ENCODE assay signal across 26 mouse cellular contexts in genomic region chr4:32011218-32011973, GRCm38 (mm10). TPM values are rescaled to one million over a fixed set of nuclear protein-coding genes. Genes with fewer than 3 reads are reported as not detected.
A peak's percentile ranks its signal among the peaks of the same experiment; 100 is the strongest.
DNase-seq lines count a peak whose midpoint lies in the region; ATAC-seq and TF ChIP-seq lines count a peak whose summit lies in the region.
"Had no signal": no experiment of that assay in that cellular context is flagged by ENCODE, and none has a peak within 500 bp of the region (broad histone marks: within the 10 kb centered on the region; RNA-seq: fewer than 3 reads in every experiment).

No protein-coding gene starts in this region.

- H3K36me3 ChIP-seq in heart, embryonic 11.5 days (ENCODE audit: control insufficient read depth, insufficient read depth, low read length), result peaks cover 19% of the 10 kb centered on the region

- H3K4me3 ChIP-seq in heart, embryonic 11.5 days (ENCODE audit: low read depth, low read length), result no peak overlapping the region
- no peak overlapping the region for H3K4me3 ChIP-seq in lung, adult 2 months (replicated peaks; ENCODE audit: extremely low read depth, low read depth, low read length)
- no peak overlapping the region for H3K4me3 ChIP-seq in bone marrow, adult 2 months (replicated peaks; ENCODE audit: control insufficient read depth, low read depth, low read length)
- H3K4me3 ChIP-seq: heart, embryonic 13.5 days; left cerebral cortex, adult 2 months; lung, embryonic 15.5 days; megakaryocyte, embryonic 14.5 days; midbrain, embryonic 15.5 days; myocyte; neural tube, embryonic 13.5 days had no signal

- no peaks in the 10 kb centered on the region for H3K9me3 ChIP-seq in heart, embryonic 11.5 days (replicated peaks; ENCODE audit: control insufficient read depth, low read length)
- H3K9me3 ChIP-seq: heart, embryonic 13.5 days; lung, embryonic 15.5 days; megakaryocyte, embryonic 14.5 days; midbrain, embryonic 15.5 days; neural tube, embryonic 13.5 days had no signal

- DNase-seq in heart, adult 11 months, result peak; percentile 78
- DNase-seq in lung, postnatal 36 days, result peak; percentile 15
- DNase-seq in lung, adult 2 months, result no peak
- no peak for DNase-seq in thymus, adult 18-20 months
- DNase-seq: adrenal gland, adult 2 months; cerebellum, adult 8-10 months; cerebellum, postnatal 36 days; gastrocnemius, postnatal 10 days; heart, adult 18-20 months; heart, postnatal 14 days; layer of hippocampus, adult 9-11 months; right cerebral cortex, postnatal 4 days; thymus, postnatal 25 days had no signal

- TF ChIP-seq CTCF in lung, adult 2 months (IDR thresholded peaks at IDR 0.05; ENCODE audit: insufficient read depth, low read length), result no peak
- TF ChIP-seq CTCF in bone marrow, adult 2 months (IDR thresholded peaks at IDR 0.05; ENCODE audit: control insufficient read depth, insufficient read depth, low read length), result no peak

- 86% methylated on average over 6 of the region's 6 CpGs for WGBS in heart, embryonic 11.5 days (ENCODE audit: insufficient replicate concordance)
- WGBS in lung, adult 2 months, result 76% methylated on average over 6 of the region's 6 CpGs
- 69% methylated on average over 6 of the region's 6 CpGs for WGBS in bone marrow, adult 2 months

- H3K9ac ChIP-seq in heart, embryonic 11.5 days (ENCODE audit: low read depth, low read length), result no peak overlapping the region
- H3K9ac ChIP-seq: heart, embryonic 13.5 days; lung, embryonic 15.5 days; midbrain, embryonic 15.5 days; neural tube, embryonic 13.5 days had no signal

- H3K27ac ChIP-seq in heart, embryonic 11.5 days (ENCODE audit: low read depth, low read length), result no peak overlapping the region
- peak overlapping the region; percentile 64 for H3K27ac ChIP-seq in bone marrow, adult 2 months (ENCODE audit: control insufficient read depth, insufficient read depth, low read depth, low read length, poor library complexity)
- H3K27ac ChIP-seq: heart, embryonic 13.5 days; left cerebral cortex, adult 2 months; lung, embryonic 15.5 days; midbrain, embryonic 15.5 days; neural tube, embryonic 13.5 days had no signal

- H3K4me1 ChIP-seq in heart, embryonic 11.5 days (ENCODE audit: control insufficient read depth, insufficient read depth, low read length), result no peaks in the 10 kb centered on the region
- peaks cover 3% of the 10 kb centered on the region for H3K4me1 ChIP-seq in lung, adult 2 months (ENCODE audit: control insufficient read depth, insufficient read depth, low read length)
- peaks cover 2% of the 10 kb centered on the region for H3K4me1 ChIP-seq in bone marrow, adult 2 months (ENCODE audit: control insufficient read depth, insufficient read depth, low read length)
- H3K4me1 ChIP-seq: heart, embryonic 13.5 days; lung, embryonic 15.5 days; midbrain, embryonic 15.5 days; neural tube, embryonic 13.5 days had no signal

- ATAC-seq in heart, embryonic 11.5 days (replicated peaks; ENCODE audit: insufficient number of reproducible peaks, low FRiP score, low TSS enrichment), result no peak
- peak; percentile 89 for ATAC-seq in megakaryocyte, adult 5-6 weeks (ENCODE audit: poor library complexity, severe bottlenecking)
- ATAC-seq in megakaryocyte-erythroid progenitor cell, adult 5-6 weeks (replicated peaks; ENCODE audit: low FRiP score, low TSS enrichment, poor library complexity, severe bottlenecking), result no peak; the same call in 1 of the 2 replicates
- ATAC-seq: forebrain, embryonic 14.5 days; intestine, postnatal 0 days; midbrain, embryonic 15.5 days had no signal

- no peak overlapping the region for H3K4me2 ChIP-seq in heart, embryonic 11.5 days
- H3K4me2 ChIP-seq: heart, embryonic 13.5 days; lung, embryonic 15.5 days; midbrain, embryonic 15.5 days; neural tube, embryonic 13.5 days had no signal

- TF ChIP-seq POLR2A in lung, adult 2 months (IDR thresholded peaks at IDR 0.05; ENCODE audit: borderline replicate concordance, extremely low read depth, low read depth, low read length), result no peak
- TF ChIP-seq POLR2A in bone marrow, adult 2 months (IDR thresholded peaks at IDR 0.05; ENCODE audit: borderline replicate concordance, control insufficient read depth, low read depth, low read length), result no peak

- no peaks in the 10 kb centered on the region for H3K27me3 ChIP-seq in heart, embryonic 11.5 days (ENCODE audit: control insufficient read depth, insufficient read depth, low read length)
- H3K27me3 ChIP-seq: heart, embryonic 13.5 days; lung, embryonic 15.5 days; megakaryocyte, embryonic 14.5 days; midbrain, embryonic 15.5 days; neural tube, embryonic 13.5 days had no signal

RNA-seq across cellular contexts. Expression of gene Map3k7, which starts 47.5 kb away (rescaled TPM):
- polyA plus RNA-seq in heart, embryonic 11.5 days (2014; fragmentation: Nextera tagmentation; extraction: Ambion mirVana), result 37.9 and 50.2 TPM in 2 replicates
- 30.1 and 44.3 TPM in 2 replicates for polyA plus RNA-seq in lung, adult 2 months (2012; rRNA removed)
- polyA plus RNA-seq in bone marrow, adult 2 months (2011; ENCODE audit: insufficient read depth, insufficient read length, low replicate concordance, missing spikeins), result 11.1 and 17.7 TPM in 2 replicates
- total RNA-seq in megakaryocyte, adult 5-6 weeks (2015), result 35.8 and 39.5 TPM in 2 replicates
- total RNA-seq in megakaryocyte, adult 5-6 weeks (2017), result 30.7 and 40.8 TPM in 2 replicates
- 42.3 and 44.5 TPM in 2 replicates for total RNA-seq in megakaryocyte-erythroid progenitor cell, adult 5-6 weeks (2014; fragmentation: Nextera tagmentation)
- 25.8 and 30.7 TPM in 2 replicates for total RNA-seq in megakaryocyte-erythroid progenitor cell, adult 5-6 weeks (2017)

Comparison
In these comparisons a context has a peak if more than half of its experiments do, and no peak if none do; other contexts are left out.
1. DNase-seq: peak in heart, adult 11 months (single experiment) and lung, postnatal 36 days (single experiment); none in lung, adult 2 months (single experiment) and thymus, adult 18-20 months (0 of 2).